Mouse (Mus musculus): ENCODE measurements around the gene Arap1.

The Arap1 gene

GRCm38 (mm10) chr7:101374155-101374554 lies 26.3 kb downstream of the Arap1 start:
- Histone ChIP-seq H3K9me3 (ENCODE audit: low read length) (no peaks in the 10 kb centered on the region), H3K27me3 (ENCODE audit: insufficient read depth, low read length) (0 out of 2 replicates have a peak, but pooled peaks cover 11% of the 10 kb centered on the region), H3K4me1 (replicated peaks; ENCODE audit: low read depth, low read length) (peaks cover 40% of the 10 kb centered on the region), H3K4me3 (replicated peaks; ENCODE audit: low read length) (no peak overlapping the region), H3K36me3 (ENCODE audit: insufficient read depth, low read length) (peaks cover 19% of the 10 kb centered on the region)
- TF ChIP-seq CTCF (conservative IDR thresholded peaks at IDR 0.05; ENCODE audit: low read length) = peak; percentile 48
- no peak for TF ChIP-seq NANOG (IDR thresholded peaks at IDR 0.05; ENCODE audit: borderline replicate concordance, low read length)
- TF ChIP-seq POU5F1 (IDR thresholded peaks at IDR 0.05; ENCODE audit: borderline replicate concordance, low read length) = no peak

- H3K27me3 ChIP-seq (ENCODE audit: insufficient read depth, low read length) = 0 out of 2 replicates have a peak, but pooled peaks cover 11% of the 10 kb centered on the region
- H3K36me3 ChIP-seq (ENCODE audit: insufficient read depth, low read length) = peaks cover 24% of the 10 kb centered on the region
- no peaks in the 10 kb centered on the region for H3K9me3 ChIP-seq (ENCODE audit: low read length)
- peaks cover 34% of the 10 kb centered on the region for H3K4me1 ChIP-seq (replicated peaks; ENCODE audit: low read depth, low read length)
- H3K4me3 ChIP-seq (replicated peaks; ENCODE audit: low read length) = no peak overlapping the region
- TF ChIP-seq CTCF (conservative IDR thresholded peaks at IDR 0.05; ENCODE audit: low read length) = no peak
- no peak for TF ChIP-seq POU5F1 (IDR thresholded peaks at IDR 0.05; ENCODE audit: borderline replicate concordance, low read length)
- TF ChIP-seq NANOG (IDR thresholded peaks at IDR 0.05; ENCODE audit: borderline replicate concordance, low read length) = no peak
Observed at GRCm38 (mm10) chr7:101376701-101377340, 29.0 kb downstream of the Arap1 start.

GRCm38 (mm10) chr7:101377741-101378262 lies 29.9 kb downstream of the Arap1 start:
- TF ChIP-seq CTCF (conservative IDR thresholded peaks at IDR 0.05; ENCODE audit: low read length) (no peak), NANOG (IDR thresholded peaks at IDR 0.05; ENCODE audit: borderline replicate concordance, low read length) (no peak), POU5F1 (IDR thresholded peaks at IDR 0.05; ENCODE audit: borderline replicate concordance, low read length) (no peak)
- H3K36me3 ChIP-seq (ENCODE audit: insufficient read depth, low read length) = peaks cover 24% of the 10 kb centered on the region
- H3K27me3 ChIP-seq (ENCODE audit: insufficient read depth, low read length) = 0 out of 2 replicates have a peak, but pooled peaks cover 3% of the 10 kb centered on the region
- peak overlapping the region; percentile 39 for H3K4me3 ChIP-seq (replicated peaks; ENCODE audit: low read length)
- peaks cover 41% of the 10 kb centered on the region for H3K4me1 ChIP-seq (replicated peaks; ENCODE audit: low read depth, low read length)
- H3K9me3 ChIP-seq (ENCODE audit: low read length) = no peaks in the 10 kb centered on the region

GRCm38 (mm10) chr7:101378285-101378684 lies 30.4 kb downstream of the Arap1 start:
- Histone ChIP-seq H3K36me3 (ENCODE audit: insufficient read depth, low read length) (peaks cover 23% of the 10 kb centered on the region), H3K27me3 (ENCODE audit: insufficient read depth, low read length) (no peaks in the 10 kb centered on the region), H3K4me1 (replicated peaks; ENCODE audit: low read depth, low read length) (peaks cover 41% of the 10 kb centered on the region), H3K9me3 (ENCODE audit: low read length) (no peaks in the 10 kb centered on the region), H3K4me3 (replicated peaks; ENCODE audit: low read length) (no peak overlapping the region)
- no peak for TF ChIP-seq CTCF (conservative IDR thresholded peaks at IDR 0.05; ENCODE audit: low read length)
- no peak for TF ChIP-seq POU5F1 (IDR thresholded peaks at IDR 0.05; ENCODE audit: borderline replicate concordance, low read length)

GRCm38 (mm10) chr7:101378796-101379465 lies 31.1 kb downstream of the Arap1 start:
- no peaks in the 10 kb centered on the region for H3K9me3 ChIP-seq (ENCODE audit: low read length)
- H3K4me1 ChIP-seq (replicated peaks; ENCODE audit: low read depth, low read length) = peaks cover 44% of the 10 kb centered on the region
- no peak for TF ChIP-seq POU5F1 (IDR thresholded peaks at IDR 0.05; ENCODE audit: borderline replicate concordance, low read length)
- TF ChIP-seq NANOG (IDR thresholded peaks at IDR 0.05; ENCODE audit: borderline replicate concordance, low read length) = no peak
- TF ChIP-seq CTCF (conservative IDR thresholded peaks at IDR 0.05; ENCODE audit: low read length) = no peak
- no peaks in the 10 kb centered on the region for H3K27me3 ChIP-seq (ENCODE audit: insufficient read depth, low read length)
- H3K4me3 ChIP-seq (replicated peaks; ENCODE audit: low read length) = no peak overlapping the region
- H3K36me3 ChIP-seq (ENCODE audit: insufficient read depth, low read length) = peaks cover 24% of the 10 kb centered on the region

- peaks cover 52% of the 10 kb centered on the region for H3K4me1 ChIP-seq (replicated peaks; ENCODE audit: low read depth, low read length)
- H3K4me3 ChIP-seq (replicated peaks; ENCODE audit: low read length) = no peak overlapping the region
- no peaks in the 10 kb centered on the region for H3K27me3 ChIP-seq (ENCODE audit: insufficient read depth, low read length)
- H3K36me3 ChIP-seq (ENCODE audit: insufficient read depth, low read length) = peaks cover 28% of the 10 kb centered on the region
- H3K9me3 ChIP-seq (ENCODE audit: low read length) = no peaks in the 10 kb centered on the region
- TF ChIP-seq POU5F1 (IDR thresholded peaks at IDR 0.05; ENCODE audit: borderline replicate concordance, low read length) = no peak
- no peak for TF ChIP-seq CTCF (conservative IDR thresholded peaks at IDR 0.05; ENCODE audit: low read length)
- TF ChIP-seq NANOG (IDR thresholded peaks at IDR 0.05; ENCODE audit: borderline replicate concordance, low read length) = no peak
Observed at GRCm38 (mm10) chr7:101379732-101380131, 31.9 kb downstream of the Arap1 start.

- no peak for TF ChIP-seq POU5F1 (IDR thresholded peaks at IDR 0.05; ENCODE audit: borderline replicate concordance, low read length)
- no peak for TF ChIP-seq CTCF (conservative IDR thresholded peaks at IDR 0.05; ENCODE audit: low read length)
- TF ChIP-seq NANOG (IDR thresholded peaks at IDR 0.05; ENCODE audit: borderline replicate concordance, low read length) = no peak
- Histone ChIP-seq H3K36me3 (ENCODE audit: insufficient read depth, low read length) (peaks cover 15% of the 10 kb centered on the region), H3K4me3 (replicated peaks; ENCODE audit: low read length) (no peak overlapping the region), H3K27me3 (ENCODE audit: insufficient read depth, low read length) (no peaks in the 10 kb centered on the region), H3K4me1 (replicated peaks; ENCODE audit: low read depth, low read length) (peaks cover 70% of the 10 kb centered on the region), H3K9me3 (ENCODE audit: low read length) (no peaks in the 10 kb centered on the region)
Observed at GRCm38 (mm10) chr7:101381512-101381911, 33.6 kb downstream of the Arap1 start.

GRCm38 (mm10) chr7:101382378-101382777 lies 34.5 kb downstream of the Arap1 start:
- Histone ChIP-seq H3K27me3 (ENCODE audit: insufficient read depth, low read length) (no peaks in the 10 kb centered on the region), H3K36me3 (ENCODE audit: insufficient read depth, low read length) (peaks cover 21% of the 10 kb centered on the region), H3K4me3 (replicated peaks; ENCODE audit: low read length) (peak overlapping the region; percentile 29; the same call in 1 of the 2 replicates), H3K9me3 (ENCODE audit: low read length) (no peaks in the 10 kb centered on the region), H3K4me1 (replicated peaks; ENCODE audit: low read depth, low read length) (peaks cover 67% of the 10 kb centered on the region)
- TF ChIP-seq NANOG (IDR thresholded peaks at IDR 0.05; ENCODE audit: borderline replicate concordance, low read length) (no peak), POU5F1 (IDR thresholded peaks at IDR 0.05; ENCODE audit: borderline replicate concordance, low read length) (no peak), CTCF (conservative IDR thresholded peaks at IDR 0.05; ENCODE audit: low read length) (no peak; the same call in 1 of the 2 replicates)
